Mouse (Mus musculus) embryonic facial prominence, embryonic 11.5 days (tissue): ENCODE data around the gene Cep41. TPM values are rescaled to one million over a fixed set of nuclear protein-coding genes. Genes with fewer than 3 reads are reported as not detected.

Experiments
- ATAC-seq: fragments of 200-750 bp; cut with Nextera tagmentation; replicated peaks from 2 replicates; pipeline ENCODE4 v1.8.0; 2017; ENCODE audit warnings: low read depth; ENCODE audit not compliant: insufficient number of reproducible peaks, low FRiP score, low TSS enrichment
- DNase-seq: peaks from one replicate; pipeline ENCODE4 v3.0.0-alpha.2; 2015; ENCODE audit warnings: low spot score
- H3K27ac ChIP-seq: fragments of 300-500 bp; sonication (generic); replicated peaks from 2 replicates; pipeline ENCODE4 v1.5.1; 2014; ENCODE audit warnings: mild to moderate bottlenecking, low read depth, low read length, control low read depth
- H3K27me3 ChIP-seq: fragments of 300-500 bp; sonication (generic); 2 replicates; pipeline ENCODE4 v1.6.1; 2014; ENCODE audit warnings: mild to moderate bottlenecking, low read length, moderate library complexity, mixed read lengths; ENCODE audit not compliant: control insufficient read depth, insufficient read depth
- H3K36me3 ChIP-seq: fragments of 300-500 bp; sonication (generic); replicated peaks from 2 replicates; pipeline ENCODE4 v1.6.1; 2014; ENCODE audit warnings: low read depth, mild to moderate bottlenecking, low read length, moderate library complexity, mixed read lengths; ENCODE audit not compliant: control insufficient read depth, insufficient read depth
- H3K4me1 ChIP-seq: fragments of 300-500 bp; sonication (generic); 2 replicates; pipeline ENCODE4 v1.6.1; 2014; ENCODE audit warnings: low read length, mixed read lengths; ENCODE audit not compliant: control insufficient read depth, insufficient read depth
- H3K4me2 ChIP-seq: fragments of 300-500 bp; sonication (generic); 2 replicates; pipeline ENCODE4 v1.6.1; 2014; ENCODE audit warnings: low read depth, mild to moderate bottlenecking, control low read depth, low read length, moderate library complexity
- H3K4me3 ChIP-seq: fragments of 300-500 bp; sonication (generic); 2 replicates; pipeline ENCODE4 v1.5.1; 2014; ENCODE audit warnings: low read depth, low read length, control low read depth
- H3K9ac ChIP-seq: fragments of 300-500 bp; sonication (generic); replicated peaks from 2 replicates; pipeline ENCODE4 v1.6.1; 2014; ENCODE audit warnings: mild to moderate bottlenecking, control low read depth, low read length
- H3K9me3 ChIP-seq: fragments of 300-500 bp; sonication (generic); replicated peaks from 2 replicates; pipeline ENCODE4 v1.6.1; 2016; ENCODE audit warnings: mild to moderate bottlenecking, low read length, inconsistent platforms, mixed read lengths; ENCODE audit not compliant: control insufficient read depth
- WGBS: fragments of 180-500 bp; shearing (Covaris S2); extraction: QIAGEN DNeasy Blood & Tissue Kit; methylation state at CpG from one replicate; pipeline ENCODE4 v1.1.7; 2014; 5-methylcytosine and 5-hydroxymethylcytosine counted together
- polyA plus RNA-seq: library from polyadenylated mRNA; unstranded; fragments of >200 nt; fragmentation: Nextera tagmentation; extraction: Ambion mirVana; gene quantifications from 2 replicates; pipeline ENCODE4 v1.2.1, GENCODE M21; 2014

Gene Cep41
- polyA plus RNA-seq, 1 experiment from 2014 or later, result 28.1 TPM

DNA sequence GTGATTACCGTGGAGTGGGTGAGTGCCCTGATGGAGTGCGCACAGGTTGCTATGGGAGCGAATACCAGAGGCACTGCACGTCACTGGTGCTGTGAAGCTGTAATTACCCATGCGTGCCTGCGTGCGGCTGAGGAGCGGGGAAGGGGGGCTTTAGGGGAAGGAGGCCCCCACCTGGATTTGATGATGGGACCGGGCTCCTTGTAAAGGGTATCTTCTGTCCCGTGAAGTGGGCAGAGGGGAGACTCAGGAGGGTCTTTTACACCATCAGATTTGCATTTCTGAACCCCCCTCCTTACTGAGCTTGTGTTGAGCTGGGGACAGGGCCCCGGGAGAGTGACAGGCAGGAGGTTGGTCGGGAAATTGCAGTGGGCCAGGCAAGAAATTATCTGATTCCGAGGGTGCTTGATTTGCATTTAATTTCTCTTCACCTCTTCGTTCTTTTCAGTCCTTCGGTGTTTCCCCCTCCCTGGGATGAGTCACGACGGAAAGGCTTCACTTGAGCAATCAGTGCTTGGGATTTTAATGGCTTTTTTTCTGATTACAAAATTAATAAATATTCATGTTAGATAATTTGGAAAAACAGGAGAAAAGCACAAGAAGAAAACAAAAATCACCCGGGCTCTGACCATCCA, 75.5 kb downstream of the Cep41 start:
- H3K27me3 ChIP-seq, result no peaks in the 10 kb centered on the region
- peak overlapping the region; percentile 33 for H3K4me2 ChIP-seq
- peak overlapping the region; percentile 56 for H3K9ac ChIP-seq
- no peaks in the 10 kb centered on the region for H3K36me3 ChIP-seq
- peaks cover 20% of the 10 kb centered on the region for H3K4me1 ChIP-seq
- ATAC-seq, result peak; percentile 75
- DNase-seq, result peak; percentile 79
- H3K9me3 ChIP-seq, result no peaks in the 10 kb centered on the region
- WGBS, result 5% methylated on average over 18 of the region's 18 CpGs
- peak overlapping the region; percentile 85 for H3K27ac ChIP-seq
- 0 out of 2 replicates have a peak overlapping the region, but pooled peaks have one; percentile 9 for H3K4me3 ChIP-seq

DNA sequence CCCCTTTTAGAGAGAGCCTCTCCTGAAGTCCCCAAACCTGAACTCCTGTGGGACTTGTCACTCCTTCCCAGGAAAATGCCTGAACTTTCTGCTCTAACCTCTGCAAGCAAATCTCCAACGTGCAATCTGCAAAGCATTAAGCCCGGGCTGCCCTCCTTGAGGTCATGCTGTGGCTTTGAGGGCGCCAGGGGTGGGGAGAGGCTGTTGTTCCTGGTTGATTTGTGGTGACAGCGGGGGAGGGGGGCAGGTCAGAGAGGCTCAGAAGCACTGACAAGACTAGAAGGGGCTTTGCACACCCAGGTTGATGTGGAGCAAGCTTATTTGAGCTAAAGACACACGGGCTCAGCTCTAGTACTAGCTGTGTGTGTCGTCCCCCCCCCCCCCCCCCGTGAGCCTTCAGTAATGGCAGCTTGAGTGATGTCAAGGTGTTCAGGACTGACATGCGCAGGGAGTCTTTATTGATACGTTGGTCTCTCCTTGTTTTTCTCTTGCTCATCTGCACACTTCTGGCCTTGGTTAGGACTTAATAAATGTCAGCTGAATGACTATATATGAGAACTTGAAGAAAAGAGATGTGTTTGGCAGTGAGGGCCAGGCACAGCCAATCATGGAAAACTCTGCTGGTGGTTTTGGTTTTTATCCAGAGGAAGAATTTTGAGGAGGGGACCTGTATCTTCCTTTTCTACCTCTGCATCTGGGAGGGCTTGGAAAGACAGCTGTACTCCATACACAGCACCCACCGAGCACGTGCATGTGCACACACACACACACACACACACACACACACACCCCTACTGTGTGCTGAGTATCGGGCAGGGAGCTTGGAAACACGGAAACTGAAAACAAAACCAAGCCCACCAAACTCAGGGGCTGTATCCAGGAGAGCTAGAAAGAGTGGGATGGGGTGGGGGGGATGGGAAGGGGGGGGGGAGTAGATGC, 76.3 kb downstream of the Cep41 start:
- 3% methylated on average over 13 of the region's 13 CpGs for WGBS
- Histone ChIP-seq H3K4me1 (peaks cover 20% of the 10 kb centered on the region), H3K36me3 (no peaks in the 10 kb centered on the region), H3K9me3 (no peaks in the 10 kb centered on the region), H3K4me3 (0 out of 2 replicates have a peak overlapping the region, but pooled peaks have one; percentile 9), H3K27me3 (no peaks in the 10 kb centered on the region), H3K27ac (peak overlapping the region; percentile 85), H3K4me2 (peak overlapping the region; percentile 33), H3K9ac (peak overlapping the region; percentile 56)
- DNase-seq, result peak; percentile 90
- peak; percentile 70 for ATAC-seq

DNA sequence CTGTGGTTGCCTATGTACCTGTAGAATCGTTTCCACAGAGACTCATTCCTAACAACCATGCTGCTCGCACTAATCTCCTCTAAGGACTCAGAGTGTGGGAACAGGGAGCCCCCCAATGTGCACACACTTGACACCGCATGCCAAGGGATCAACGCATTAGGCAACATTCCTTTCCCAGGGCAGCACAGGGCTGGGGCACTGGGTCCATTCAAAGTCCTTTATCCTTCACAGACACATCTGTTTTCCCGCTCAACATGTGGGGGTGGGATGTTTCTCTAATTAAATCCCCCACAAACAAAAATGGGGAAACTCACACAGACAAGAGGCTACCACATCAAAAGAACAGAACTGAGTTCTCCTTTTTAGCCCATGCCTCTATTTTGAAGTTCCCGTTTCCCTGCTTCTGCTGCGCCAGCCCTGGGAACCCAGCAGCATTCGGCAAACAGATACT, 77.0 kb downstream of the Cep41 start:
- under 1% methylated on average over 8 of the region's 8 CpGs for WGBS
- H3K9ac ChIP-seq, result peak overlapping the region; percentile 18; the same call in 1 of the 2 replicates
- ATAC-seq, result peak; percentile 68

DNA sequence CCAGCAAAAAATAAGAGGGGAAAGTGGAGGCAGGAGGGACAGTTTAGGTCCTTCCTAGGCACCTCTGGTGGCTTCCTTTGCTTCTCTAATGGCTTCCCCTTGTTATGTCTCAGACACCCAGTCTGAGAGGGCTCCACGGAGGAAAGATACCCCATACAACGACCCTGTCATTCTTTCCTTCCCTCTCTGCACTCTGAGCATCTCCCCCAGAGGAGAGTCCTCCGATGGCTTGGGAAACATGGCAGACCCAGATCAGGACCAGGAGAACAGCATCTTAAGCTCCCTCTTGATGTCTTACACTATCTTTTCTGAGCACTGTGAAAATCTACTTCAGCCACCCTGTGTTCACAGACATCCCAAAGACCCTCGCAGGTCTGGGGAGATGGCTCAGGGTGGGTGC, 77.8 kb downstream of the Cep41 start:
- Histone ChIP-seq H3K4me2 (no peak overlapping the region), H3K36me3 (no peaks in the 10 kb centered on the region), H3K4me3 (no peak overlapping the region), H3K9ac (peak overlapping the region; percentile 18; the same call in 1 of the 2 replicates), H3K27ac (peak overlapping the region; percentile 85), H3K4me1 (peaks cover 20% of the 10 kb centered on the region), H3K27me3 (no peaks in the 10 kb centered on the region), H3K9me3 (no peaks in the 10 kb centered on the region)
- ATAC-seq, result no peak
- no peak for DNase-seq
- WGBS, result 28% methylated on average over 4 of the region's 4 CpGs

More for the DNA sequence above, 77.0 kb downstream of the Cep41 start:
- Histone ChIP-seq H3K4me1 (peaks cover 20% of the 10 kb centered on the region), H3K36me3 (no peaks in the 10 kb centered on the region), H3K4me2 (no peak overlapping the region), H3K27me3 (no peaks in the 10 kb centered on the region), H3K4me3 (no peak overlapping the region), H3K27ac (peak overlapping the region; percentile 85), H3K9me3 (no peaks in the 10 kb centered on the region)
- DNase-seq, result peak; percentile 73

DNA sequence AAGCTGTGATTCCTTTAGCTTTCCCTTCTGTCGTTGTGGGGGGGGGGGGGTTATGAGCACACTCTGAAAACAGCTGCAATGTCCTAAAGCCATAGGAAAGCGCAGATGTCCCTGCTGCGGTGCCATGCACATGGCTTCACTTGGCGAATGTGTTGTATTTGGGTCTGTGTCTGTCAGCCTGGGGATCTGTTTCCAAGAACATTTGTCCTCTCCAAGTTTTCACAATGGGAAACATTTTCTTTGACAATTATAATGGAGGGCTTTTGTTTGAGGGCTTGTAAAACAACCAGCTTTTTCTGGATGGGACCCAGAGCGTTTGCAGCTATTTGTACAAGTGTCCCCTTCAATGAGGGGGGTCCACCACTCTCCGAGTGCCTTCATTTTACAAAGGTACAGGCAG, 79.3 kb downstream of the Cep41 start:
- H3K36me3 ChIP-seq, result no peaks in the 10 kb centered on the region
- H3K27me3 ChIP-seq, result no peaks in the 10 kb centered on the region
- DNase-seq (no peak), ATAC-seq (no peak)
- H3K4me2 ChIP-seq, result no peak overlapping the region
- peaks cover 20% of the 10 kb centered on the region for H3K4me1 ChIP-seq
- 79% methylated on average over 6 of the region's 6 CpGs for WGBS
- no peak overlapping the region for H3K27ac ChIP-seq
- no peaks in the 10 kb centered on the region for H3K9me3 ChIP-seq
- no peak overlapping the region for H3K4me3 ChIP-seq
- no peak overlapping the region for H3K9ac ChIP-seq

DNA sequence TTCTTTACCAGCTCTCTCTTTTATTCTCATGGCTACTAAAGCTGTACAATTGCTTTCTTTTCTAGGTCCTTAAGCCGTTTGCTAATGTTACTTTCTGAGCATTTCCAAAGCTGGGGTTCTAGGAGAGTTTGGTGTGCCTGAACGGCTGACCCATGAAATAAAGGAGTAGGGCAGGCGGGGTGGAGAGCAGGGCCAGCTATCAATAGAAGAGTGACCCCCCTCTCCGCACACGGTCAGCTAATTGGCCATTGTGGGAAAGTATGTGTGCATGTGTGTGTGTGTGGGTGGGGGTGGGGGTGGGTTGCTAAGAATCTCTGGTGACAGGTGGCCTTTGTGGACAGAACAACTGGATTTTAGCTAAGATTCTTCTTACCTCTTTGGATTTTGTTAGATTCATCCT, 82.3 kb downstream of the Cep41 start:
- no peak; the same call in 1 of the 2 replicates for ATAC-seq
- Histone ChIP-seq H3K9me3 (no peaks in the 10 kb centered on the region), H3K36me3 (no peaks in the 10 kb centered on the region), H3K4me1 (peaks cover 4% of the 10 kb centered on the region), H3K27me3 (no peaks in the 10 kb centered on the region), H3K27ac (no peak overlapping the region), H3K9ac (no peak overlapping the region), H3K4me3 (no peak overlapping the region), H3K4me2 (no peak overlapping the region)
- 53% methylated on average over 5 of the region's 5 CpGs for WGBS
- DNase-seq, result no peak

DNA sequence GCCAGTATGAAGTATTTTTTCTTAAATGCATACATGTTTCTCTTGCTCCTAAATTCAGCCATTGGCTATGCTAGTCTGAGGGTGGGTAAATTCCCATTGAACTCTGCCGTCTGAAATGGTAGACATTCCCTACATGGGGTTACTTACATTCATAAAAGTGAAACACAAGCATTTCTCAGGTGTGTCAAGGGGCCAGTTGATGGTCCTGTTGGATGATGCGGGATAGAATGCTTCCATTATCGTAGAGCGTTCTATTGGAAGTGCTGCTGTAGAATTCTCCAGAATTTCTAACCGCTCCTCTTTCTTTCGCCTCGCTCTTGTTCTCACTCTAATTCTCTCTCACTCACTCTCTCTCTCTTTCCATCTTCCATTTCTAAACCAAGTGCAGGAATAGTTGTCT, 82.8 kb downstream of the Cep41 start, which contains the start of gene Cpa5:
Cpa5 (plus strand) TSS at position 301 of the 400 bp plus-strand sequence.
- Histone ChIP-seq H3K27me3 (no peaks in the 10 kb centered on the region), H3K4me1 (peaks cover 2% of the 10 kb centered on the region), H3K27ac (no peak within 1 kb of the TSS)

More for the DNA sequence above, 82.8 kb downstream of the Cep41 start, which contains the start of gene Cpa5:
- 89% methylated on average over 7 of the region's 7 CpGs for whole genome bisulfite sequencing
- DNase-seq (no peak), ATAC-seq (no peak)
- Histone ChIP-seq H3K36me3 (no peaks in the 10 kb centered on the region), H3K9me3 (no peaks in the 10 kb centered on the region), H3K4me3 (no peak within 1 kb of the TSS), H3K9ac (no peak within 1 kb of the TSS), H3K4me2 (no peak within 1 kb of the TSS)
